Mouse (Mus musculus) B cell, adult 67 days (primary cell): ENCODE results near the gene D7Ertd443e. TPM values are rescaled to one million over a fixed set of nuclear protein-coding genes. Genes with fewer than 3 reads are reported as not detected.

Source experiments
- total RNA-seq, 2 experiments: library from RNA; stranded (reverse); gene quantifications; 4 replicates each; pipeline ENCODE4 v1.2.4; 2023

Gene D7Ertd443e
- total RNA-seq: not detected

DNA sequence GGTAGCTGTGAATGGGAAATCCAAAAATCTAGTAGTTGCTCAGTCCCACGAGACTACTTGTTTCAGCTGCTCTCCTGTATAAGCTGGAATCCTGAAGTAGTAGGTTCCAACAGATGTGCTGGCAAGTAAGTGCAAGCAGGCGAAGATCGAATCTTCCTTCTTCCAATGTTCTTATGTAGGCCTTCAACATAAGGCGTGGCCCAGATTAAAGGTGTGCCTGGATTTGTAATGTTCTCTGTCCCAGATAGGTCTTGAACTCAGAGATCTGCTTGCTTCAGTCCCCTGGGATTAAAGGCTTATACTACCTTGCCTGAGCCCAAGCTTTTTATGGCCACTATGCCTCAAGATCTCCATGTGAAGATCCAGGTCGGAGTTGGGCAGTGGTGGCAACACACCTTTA lies at the start of gene D7Ertd443e:
Gene D7Ertd443e, minus strand, starts transcription at position 101 of the 400 bp plus-strand sequence.

DNA sequence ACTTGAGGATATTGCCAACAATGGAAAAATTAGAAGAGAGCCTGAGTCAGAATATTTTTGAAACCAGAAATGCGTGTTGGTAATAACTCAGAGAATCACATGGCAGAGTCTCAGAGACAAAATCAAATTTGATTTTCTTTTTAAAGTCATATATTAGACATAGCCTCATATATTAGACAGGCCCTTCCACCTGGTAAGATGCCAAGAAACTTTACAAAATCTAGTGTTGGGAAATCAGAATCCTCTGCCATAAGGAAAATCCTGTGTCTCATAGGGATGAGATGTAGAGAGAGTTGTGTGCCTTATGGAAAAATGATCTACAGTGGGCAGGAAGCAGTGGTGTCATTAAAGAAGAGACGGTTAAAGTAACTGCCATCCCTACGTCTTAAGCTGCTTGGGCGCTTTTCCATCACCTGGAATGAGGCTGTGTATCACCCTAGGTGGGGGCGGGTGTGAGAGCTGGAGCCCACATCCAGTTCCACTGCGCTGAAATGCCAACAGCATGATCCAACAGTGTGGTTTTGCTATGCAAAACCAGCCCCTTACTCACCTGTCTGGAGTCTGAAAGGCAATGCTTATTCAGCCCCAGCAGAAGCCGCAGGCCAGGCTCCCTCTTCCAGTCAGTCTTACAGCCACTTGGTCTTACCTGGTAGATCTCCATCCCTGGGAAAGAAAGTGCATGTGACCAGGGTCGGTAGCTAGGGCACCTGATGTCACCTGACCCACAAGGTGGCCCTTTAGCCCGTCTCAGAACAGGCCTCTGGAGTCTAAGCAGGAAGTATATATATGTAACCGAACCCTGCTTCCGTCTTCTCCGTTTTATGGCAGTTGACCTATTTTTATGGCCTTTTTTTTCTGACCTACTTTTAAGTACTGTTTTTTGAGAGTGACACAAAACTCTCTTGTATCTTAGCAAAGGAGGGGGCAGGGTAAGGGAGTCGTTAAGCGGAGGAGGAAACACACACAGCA lies 153.8 kb downstream of the D7Ertd443e start, which contains the start of gene Adam12:
Gene Adam12, minus strand, starts transcription at position 769 of the 969 bp plus-strand sequence.

Other genes starting within 250 kb of the D7Ertd443e start
- gene Adam12, start 153.5 kb downstream of the D7Ertd443e start, total RNA-seq: not detected